Mouse (Mus musculus): Measurements from ENCODE around the gene Ap1g2. TPM values are rescaled to one million over a fixed set of nuclear protein-coding genes. Genes with fewer than 3 reads are reported as not detected.

Ap1g2 gene
- polyA plus RNA-seq, 1 experiment from 2014 or later: 38.5 TPM

- H3K27ac ChIP-seq: no peak overlapping the region
- H3K4me1 ChIP-seq: peaks cover 22% of the 10 kb centered on the region
- H3K4me3 ChIP-seq (replicated peaks): no peak overlapping the region
- H3K4me2 ChIP-seq: peak overlapping the region; percentile 6; the same call in 1 of the 2 replicates
- WGBS: 52% methylated on average over 9 of the region's 9 CpGs
- no peaks in the 10 kb centered on the region for H3K27me3 ChIP-seq (replicated peaks)
- ATAC-seq (ENCODE audit: insufficient read depth, low FRiP score, low read depth): no peak
- no peaks in the 10 kb centered on the region for H3K9me3 ChIP-seq
- H3K36me3 ChIP-seq: peaks cover 6% of the 10 kb centered on the region; the same call in 1 of the 2 replicates
- H3K9ac ChIP-seq: no peak overlapping the region
Measured at GRCm38 (mm10) chr14:55096573-55097087, 9.8 kb downstream of the Ap1g2 start.

DNA sequence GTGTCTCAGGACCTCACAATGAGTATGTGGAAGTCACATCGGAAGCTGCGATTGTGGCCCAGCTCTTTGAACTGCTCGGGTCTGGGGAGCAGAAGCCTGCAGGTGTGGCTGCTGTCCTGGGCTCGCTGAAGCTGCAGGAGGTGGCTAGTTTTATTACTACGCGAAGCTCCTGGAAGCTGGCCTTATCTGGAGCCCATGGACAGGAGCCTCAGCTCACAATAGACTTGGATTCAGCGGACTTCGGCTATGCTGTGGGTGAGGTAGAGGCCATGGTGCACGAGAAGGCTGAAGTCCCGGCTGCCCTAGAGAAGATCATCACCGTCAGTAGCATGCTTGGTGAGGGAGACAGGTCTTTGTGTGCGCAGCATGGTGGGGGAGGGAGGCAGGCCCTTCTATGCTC lies 10.7 kb downstream of the Ap1g2 start:
- Histone ChIP-seq H3K4me3 (replicated peaks) (peak overlapping the region; percentile 75), H3K27ac (0 out of 2 replicates have a peak overlapping the region, but pooled peaks have one; percentile 3), H3K4me2 (peak overlapping the region; percentile 72), H3K36me3 (peaks cover 3% of the 10 kb centered on the region; the same call in 1 of the 2 replicates), H3K9me3 (no peaks in the 10 kb centered on the region), H3K27me3 (replicated peaks) (no peaks in the 10 kb centered on the region), H3K4me1 (peaks cover 30% of the 10 kb centered on the region), H3K9ac (peak overlapping the region; percentile 59; the same call in 1 of the 2 replicates)
- WGBS: 52% methylated on average over 12 of the region's 12 CpGs
- ATAC-seq (ENCODE audit: insufficient read depth, low FRiP score, low read depth): no peak

- Histone ChIP-seq H3K27me3 (replicated peaks) (no peaks in the 10 kb centered on the region), H3K9me3 (no peaks in the 10 kb centered on the region), H3K27ac (peak overlapping the region; percentile 76), H3K4me2 (peak overlapping the region; percentile 72), H3K36me3 (no peaks in the 10 kb centered on the region), H3K9ac (peak overlapping the region; percentile 59), H3K4me3 (replicated peaks) (peak overlapping the region; percentile 75), H3K4me1 (peaks cover 30% of the 10 kb centered on the region)
- ATAC-seq (ENCODE audit: insufficient read depth, low FRiP score, low read depth): no peak
- WGBS: 51% methylated on average over 9 of the region's 9 CpGs
Measured at GRCm38 (mm10) chr14:55095263-55095662, 11.1 kb downstream of the Ap1g2 start.

DNA sequence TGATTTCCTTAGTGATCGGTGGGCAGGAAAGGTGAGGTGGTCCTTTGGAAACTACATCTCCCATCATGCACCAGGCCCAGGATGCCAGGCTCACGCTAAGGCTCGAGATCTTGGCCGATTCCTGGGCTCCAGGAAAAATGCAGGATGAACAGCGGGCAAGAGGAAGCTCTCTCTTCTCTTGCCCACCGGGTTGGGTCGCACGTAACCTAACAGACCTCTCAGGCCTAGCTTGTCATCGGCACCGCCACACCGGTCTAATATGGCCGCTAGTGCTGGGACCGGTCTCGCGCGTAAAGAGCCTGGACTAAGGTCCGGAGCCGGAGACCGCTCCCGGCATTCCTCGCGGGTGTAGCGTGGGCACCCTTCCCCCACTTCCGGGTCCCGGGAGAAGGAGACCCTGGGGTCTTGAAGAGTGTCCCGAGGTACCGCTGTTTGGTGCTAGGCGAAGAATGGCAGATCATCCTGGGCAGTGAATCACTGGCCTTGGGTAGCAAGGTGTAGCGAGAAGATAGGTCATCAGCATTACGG lies 11.6 kb downstream of the Ap1g2 start, which contains the start of gene Thtpa:
TSS of gene Thtpa (plus strand) at position 81 of the 528 bp plus-strand sequence.
- Histone ChIP-seq H3K27ac (peak within 1 kb of the TSS; percentile 76), H3K4me2 (peak within 1 kb of the TSS; percentile 72), H3K9ac (peak within 1 kb of the TSS; percentile 59), H3K27me3 (replicated peaks) (no peaks in the 10 kb centered on the region), H3K4me3 (replicated peaks) (peak within 1 kb of the TSS; percentile 75), H3K4me1 (peaks cover 30% of the 10 kb centered on the region), H3K36me3 (no peaks in the 10 kb centered on the region), H3K9me3 (no peaks in the 10 kb centered on the region)
- peak; percentile 63 for ATAC-seq (ENCODE audit: insufficient read depth, low FRiP score, low read depth)
- under 1% methylated on average over 30 of the region's 30 CpGs for WGBS

DNA sequence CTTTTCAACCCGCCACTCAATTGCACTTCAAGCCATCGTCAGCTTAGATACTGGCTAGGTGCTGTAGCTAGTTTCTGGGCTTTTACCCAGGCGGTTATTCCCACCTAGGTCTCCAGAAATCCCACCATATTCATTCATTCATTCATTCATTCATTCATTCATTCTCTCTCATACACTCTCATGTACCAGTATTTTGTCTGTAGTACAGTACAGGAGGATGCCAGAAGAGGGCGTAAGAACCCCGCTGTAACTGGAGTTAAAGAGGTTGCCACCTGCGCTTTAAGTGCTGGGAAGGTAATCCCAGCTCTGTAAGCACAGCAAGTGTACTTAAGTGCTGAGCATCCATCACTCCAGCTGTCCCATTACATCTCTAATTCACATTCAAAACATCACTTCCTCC lies 12.5 kb downstream of the Ap1g2 start:
- Histone ChIP-seq H3K27ac (no peak overlapping the region), H3K9me3 (no peaks in the 10 kb centered on the region), H3K9ac (no peak overlapping the region), H3K27me3 (replicated peaks) (no peaks in the 10 kb centered on the region), H3K4me3 (replicated peaks) (peak overlapping the region; percentile 75; the same call in 1 of the 2 replicates), H3K4me1 (peaks cover 30% of the 10 kb centered on the region), H3K36me3 (no peaks in the 10 kb centered on the region), H3K4me2 (peak overlapping the region; percentile 72; the same call in 1 of the 2 replicates)
- WGBS: 37% methylated on average over 6 of the region's 6 CpGs
- no peak for ATAC-seq (ENCODE audit: insufficient read depth, low FRiP score, low read depth)

DNA sequence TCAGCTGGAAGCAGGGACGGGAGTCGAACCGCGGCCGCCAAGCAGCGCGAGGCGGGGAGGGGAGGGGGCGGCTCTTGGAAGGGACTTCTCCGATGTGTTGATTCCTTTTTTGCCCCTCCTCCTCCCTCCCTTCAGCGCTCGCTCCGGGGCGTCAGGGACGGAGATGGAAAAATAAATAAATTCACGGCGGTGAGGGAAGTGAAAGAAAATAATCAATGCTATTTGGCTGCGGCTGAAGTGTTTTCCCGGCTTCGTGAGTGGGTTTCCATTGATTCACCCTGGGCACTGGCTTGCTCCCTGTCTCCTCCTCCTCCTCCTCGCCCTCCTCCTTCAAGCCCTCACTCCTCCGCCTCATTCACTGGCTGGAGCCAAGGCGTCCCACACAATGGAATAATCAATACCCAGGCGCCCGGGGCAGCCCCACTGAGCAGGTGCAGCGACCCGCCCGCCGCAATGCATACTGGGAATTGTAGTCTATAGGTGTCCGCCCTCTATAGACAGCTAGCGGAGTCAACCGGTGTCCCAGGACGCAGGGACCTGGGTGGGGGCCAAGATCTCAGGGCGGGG lies 14.3 kb downstream of the Ap1g2 start, which contains the start of gene Zfhx2:
TSS of gene Zfhx2 (minus strand) at position 314 of the 567 bp plus-strand sequence.
- Histone ChIP-seq H3K4me2 (peak within 1 kb of the TSS; percentile 81), H3K4me3 (replicated peaks) (peak within 1 kb of the TSS; percentile 60), H3K9ac (peak within 1 kb of the TSS; percentile 25; the same call in 1 of the 2 replicates), H3K4me1 (peaks cover 26% of the 10 kb centered on the region), H3K27ac (peak within 1 kb of the TSS; percentile 77), H3K36me3 (no peaks in the 10 kb centered on the region), H3K9me3 (no peaks in the 10 kb centered on the region), H3K27me3 (replicated peaks) (no peaks in the 10 kb centered on the region)
- peak; percentile 92 for ATAC-seq (ENCODE audit: insufficient read depth, low FRiP score, low read depth)
- WGBS: under 1% methylated on average over 34 of the region's 34 CpGs

DNA sequence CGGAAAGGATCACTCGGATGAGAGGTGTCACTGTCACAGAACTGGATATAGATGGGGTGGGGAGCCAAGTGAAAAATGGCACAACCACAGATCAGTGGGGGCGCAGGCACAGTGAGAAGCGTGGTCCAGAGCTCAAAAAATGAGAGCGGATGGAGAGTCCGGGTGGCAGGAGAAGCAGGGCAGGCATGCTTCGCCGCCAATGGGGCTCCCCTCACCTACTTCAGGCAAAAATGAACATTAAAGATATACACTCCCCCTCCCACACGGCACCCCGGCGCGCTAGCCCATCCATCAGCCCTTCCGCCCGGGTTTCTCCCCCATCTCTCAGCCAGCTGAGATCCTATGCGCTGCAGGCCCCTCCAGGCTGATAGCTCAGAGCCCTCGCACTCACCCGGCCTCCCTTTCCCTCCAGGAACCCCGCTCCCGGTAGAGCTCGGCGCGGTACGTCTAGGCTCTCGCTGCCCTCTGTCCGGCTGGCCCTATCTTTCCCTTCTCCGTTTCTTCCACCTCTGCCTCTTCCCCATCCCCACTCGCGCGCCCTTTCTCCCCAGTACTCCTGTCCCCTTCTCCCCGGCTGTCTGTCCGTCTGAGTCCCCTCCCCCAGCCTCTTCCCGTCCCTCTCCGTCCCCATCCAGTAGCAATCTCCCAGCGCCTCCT lies 15.1 kb downstream of the Ap1g2 start:
- H3K4me1 ChIP-seq: peaks cover 22% of the 10 kb centered on the region
- H3K27me3 ChIP-seq (replicated peaks): no peaks in the 10 kb centered on the region
- no peaks in the 10 kb centered on the region for H3K9me3 ChIP-seq
- H3K4me3 ChIP-seq (replicated peaks): peak overlapping the region; percentile 60
- 6% methylated on average over 34 of the region's 34 CpGs for WGBS
- H3K27ac ChIP-seq: peak overlapping the region; percentile 77
- ATAC-seq (ENCODE audit: insufficient read depth, low FRiP score, low read depth): no peak
- H3K9ac ChIP-seq: peak overlapping the region; percentile 25; the same call in 1 of the 2 replicates
- H3K36me3 ChIP-seq: no peaks in the 10 kb centered on the region
- peak overlapping the region; percentile 81 for H3K4me2 ChIP-seq

DNA sequence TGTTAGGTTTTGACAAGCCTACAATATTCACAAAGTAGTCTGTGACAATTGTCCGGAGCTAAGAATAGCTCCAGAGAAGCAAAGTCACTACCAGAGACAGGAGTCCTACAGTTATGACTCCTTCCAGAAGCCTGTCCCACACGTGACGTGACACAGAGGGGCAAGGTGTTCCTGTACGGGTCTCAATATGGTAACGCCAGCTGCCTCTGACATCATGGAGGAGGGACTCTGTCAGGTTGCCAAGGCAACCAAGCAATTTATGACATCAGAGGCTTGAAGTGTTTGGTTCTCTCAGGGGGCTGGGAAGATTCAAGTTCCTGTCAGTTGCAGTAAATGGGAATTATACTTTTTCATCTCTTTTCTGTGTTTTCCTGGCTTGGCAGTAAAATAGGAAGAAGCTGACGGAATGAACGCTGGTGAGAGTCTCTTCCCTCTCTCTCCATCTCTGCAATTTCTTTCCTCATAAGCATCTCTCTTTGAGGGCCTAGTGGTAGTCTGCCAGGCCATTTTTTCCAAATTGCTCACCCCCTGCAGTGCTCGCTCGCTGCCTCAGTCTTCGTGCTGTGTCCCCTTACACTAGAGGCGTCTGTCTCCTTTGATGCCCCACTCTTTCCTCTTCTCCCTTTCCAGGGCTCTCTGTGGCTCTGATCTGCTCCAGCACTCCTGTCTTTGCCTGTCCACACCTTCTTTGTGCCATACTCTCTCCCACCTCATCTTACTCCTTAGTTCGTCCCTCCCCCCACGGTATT lies 17.0 kb downstream of the Ap1g2 start:
- Histone ChIP-seq H3K27me3 (replicated peaks) (no peaks in the 10 kb centered on the region), H3K9me3 (no peaks in the 10 kb centered on the region), H3K4me2 (no peak overlapping the region), H3K36me3 (no peaks in the 10 kb centered on the region), H3K4me1 (peaks cover 11% of the 10 kb centered on the region; the same call in 1 of the 2 replicates), H3K9ac (no peak overlapping the region), H3K4me3 (replicated peaks) (no peak overlapping the region), H3K27ac (no peak overlapping the region)
- WGBS: 60% methylated on average over 13 of the region's 13 CpGs
- no peak for ATAC-seq (ENCODE audit: insufficient read depth, low FRiP score, low read depth)

GRCm38 (mm10) chr14:55086009-55086514 lies 20.3 kb downstream of the Ap1g2 start:
- ATAC-seq (ENCODE audit: insufficient read depth, low FRiP score, low read depth): no peak
- H3K27me3 ChIP-seq (replicated peaks): no peaks in the 10 kb centered on the region
- H3K27ac ChIP-seq: no peak overlapping the region
- peaks cover 2% of the 10 kb centered on the region; the same call in 1 of the 2 replicates for H3K4me1 ChIP-seq
- H3K36me3 ChIP-seq: no peaks in the 10 kb centered on the region
- H3K4me3 ChIP-seq (replicated peaks): no peak overlapping the region
- WGBS: 84% methylated on average over 6 of the region's 6 CpGs
- no peak overlapping the region for H3K4me2 ChIP-seq
- no peak overlapping the region for H3K9ac ChIP-seq
- H3K9me3 ChIP-seq: no peaks in the 10 kb centered on the region

DNA sequence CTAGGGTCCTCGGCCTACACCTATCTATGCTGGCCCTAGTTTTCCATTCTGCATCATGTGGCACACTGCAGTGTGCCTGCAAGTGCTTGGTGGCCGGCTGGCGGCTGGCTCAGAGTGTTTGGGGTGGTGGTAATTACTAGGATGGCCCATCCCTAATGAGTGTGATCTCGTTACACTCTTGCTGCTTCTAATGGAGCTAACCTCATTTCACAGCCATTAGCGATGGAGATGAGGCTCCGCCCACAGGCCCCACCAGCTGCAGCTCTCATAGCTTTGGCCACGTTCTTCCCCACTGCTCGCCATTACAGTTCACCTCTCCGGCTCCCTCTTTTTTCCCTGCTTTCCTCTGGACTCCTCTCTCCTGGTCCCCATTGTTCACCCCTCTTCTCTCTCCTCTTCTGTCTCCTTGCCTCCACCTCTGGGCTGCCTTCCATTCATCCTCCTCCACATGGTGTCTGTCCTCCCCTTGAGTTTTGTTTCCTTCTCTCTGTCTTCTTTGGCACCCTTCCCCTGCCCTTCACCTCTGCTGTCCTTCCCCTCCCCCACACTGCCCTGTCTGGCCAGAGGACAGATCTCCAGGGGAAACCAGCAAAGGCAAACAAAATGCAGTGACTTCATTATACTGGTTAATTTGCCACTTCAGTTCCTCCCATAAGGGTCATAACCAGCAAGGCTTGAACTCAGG lies 20.9 kb downstream of the Ap1g2 start:
- H3K9me3 ChIP-seq: no peaks in the 10 kb centered on the region
- peak; percentile 44; the same call in 1 of the 2 replicates for ATAC-seq (ENCODE audit: insufficient read depth, low FRiP score, low read depth)
- no peak overlapping the region for H3K9ac ChIP-seq
- no peak overlapping the region for H3K4me3 ChIP-seq (replicated peaks)
- H3K27me3 ChIP-seq (replicated peaks): no peaks in the 10 kb centered on the region
- H3K4me2 ChIP-seq: no peak overlapping the region
- 54% methylated on average over 9 of the region's 9 CpGs for WGBS
- no peaks in the 10 kb centered on the region for H3K36me3 ChIP-seq
- no peaks in the 10 kb centered on the region for H3K4me1 ChIP-seq
- H3K27ac ChIP-seq: no peak overlapping the region

- Histone ChIP-seq H3K4me2 (no peak overlapping the region), H3K36me3 (no peaks in the 10 kb centered on the region), H3K9me3 (no peaks in the 10 kb centered on the region), H3K27me3 (replicated peaks) (no peaks in the 10 kb centered on the region), H3K27ac (0 out of 2 replicates have a peak overlapping the region, but pooled peaks have one; percentile 21), H3K4me1 (peaks cover 12% of the 10 kb centered on the region), H3K4me3 (replicated peaks) (no peak overlapping the region), H3K9ac (no peak overlapping the region)
- 57% methylated on average over 6 of the region's 6 CpGs for WGBS
- ATAC-seq (ENCODE audit: insufficient read depth, low FRiP score, low read depth): no peak
Measured at GRCm38 (mm10) chr14:55083481-55083880, 22.9 kb downstream of the Ap1g2 start.
